Mouse (Mus musculus): ENCODE measurements around the gene Rc3h1. TPM values are rescaled to one million over a fixed set of nuclear protein-coding genes. Genes with fewer than 3 reads are reported as not detected.

The Rc3h1 gene
- 8.2 and 13.0 TPM in 2 replicates for polyA plus RNA-seq (2012; rRNA removed)

DNA sequence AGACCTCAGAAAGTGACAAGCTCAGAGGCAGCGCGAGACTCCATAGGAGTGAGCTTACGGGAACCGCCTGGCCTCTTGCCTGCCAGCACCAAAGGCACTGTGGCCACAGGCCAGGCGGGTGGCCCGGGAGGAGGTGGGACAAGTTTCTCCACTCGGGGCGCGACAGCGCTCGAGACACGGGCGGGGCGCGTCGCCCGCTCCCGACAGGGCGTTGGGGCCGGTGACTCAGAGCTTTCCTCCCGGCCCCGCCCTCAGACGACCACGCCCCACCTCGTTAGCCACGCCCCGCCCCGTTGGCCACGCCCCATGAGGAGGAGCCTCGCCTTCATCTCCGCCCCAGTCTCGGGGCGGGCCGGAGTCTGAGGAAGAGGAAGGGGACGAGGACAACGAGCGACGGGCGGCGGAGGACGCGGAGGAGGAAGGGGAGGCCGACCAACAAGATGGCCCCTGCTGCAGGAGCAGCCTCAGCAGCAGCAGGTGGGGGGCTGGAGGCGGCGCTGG lies at the start of gene Rc3h1:
Gene Rc3h1 (plus strand): TSS at position 362 of the 501 bp plus-strand sequence.

DNA sequence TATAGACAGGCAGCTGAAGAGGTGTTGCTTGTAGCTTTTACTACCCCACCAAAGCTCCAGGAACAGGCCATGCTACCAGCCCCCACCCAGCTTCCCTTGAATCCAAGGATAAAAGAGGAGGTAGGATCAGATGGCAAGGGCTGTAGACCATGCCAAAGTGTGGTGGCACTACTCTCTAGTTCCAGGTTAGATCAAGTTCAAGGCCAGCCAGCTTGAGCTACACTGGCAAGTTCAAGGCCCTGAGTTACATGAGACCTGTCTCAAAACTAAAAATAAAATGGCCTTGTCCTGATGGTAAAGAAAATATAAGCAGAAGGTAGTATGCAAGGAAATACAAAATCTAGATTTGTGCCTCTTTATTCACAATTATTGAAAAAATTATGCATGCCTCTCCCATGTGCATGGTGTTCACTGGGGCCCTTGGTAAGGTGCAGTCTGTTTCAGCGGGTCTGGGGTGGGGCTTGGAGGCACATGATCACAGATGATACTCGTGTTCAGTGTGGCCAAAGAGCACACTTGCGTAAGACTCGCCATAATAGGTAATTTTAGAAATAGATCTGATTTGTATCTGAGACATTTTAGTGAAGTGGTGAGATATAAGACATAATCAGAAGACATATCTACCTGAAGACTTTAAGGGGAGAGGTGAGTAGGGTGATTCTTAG lies 72.0 kb downstream of the Rc3h1 start, which contains the start of gene Serpinc1:
Gene Serpinc1 (plus strand): TSS at position 515 of the 665 bp plus-strand sequence.

Other genes with a start within 250 kb of the Rc3h1 start
- gene Rabgap1l, start 113.2 kb upstream of the Rc3h1 start, polyA plus RNA-seq (2012; rRNA removed), result 15.9 and 22.2 TPM in 2 replicates
- gene Serpinc1, start 72.2 kb downstream of the Rc3h1 start, polyA plus RNA-seq (2012; rRNA removed), result 4.4 and 15.4 TPM in 2 replicates
- gene Zbtb37, start 128.4 kb downstream of the Rc3h1 start, polyA plus RNA-seq (2012; rRNA removed), result 4.8 and 6.8 TPM in 2 replicates
- gene Dars2, start 164.2 kb downstream of the Rc3h1 start, polyA plus RNA-seq (2012; rRNA removed), result 35.6 and 43.4 TPM in 2 replicates
- 21.6 and 23.1 TPM in 2 replicates for gene Cenpl, start 164.3 kb downstream of the Rc3h1 start, polyA plus RNA-seq (2012; rRNA removed)
- gene Klhl20, start 225.1 kb downstream of the Rc3h1 start, polyA plus RNA-seq (2012; rRNA removed), result 13.7 and 17.8 TPM in 2 replicates
- 3.4 and 3.6 TPM in 2 replicates for gene Ankrd45, start 236.3 kb downstream of the Rc3h1 start, polyA plus RNA-seq (2012; rRNA removed)

Data from central nervous system, embryonic 11.5 days (tissue).